Mouse (Mus musculus) retina, postnatal 1 day (tissue): ENCODE results near the gene Olfr134.
"Not testable (repeated sequence)": the region's sequence is repeated elsewhere in the genome, so short reads cannot be mapped to it uniquely, and the experiment has no call there.

ENCODE experiments used
- DNase-seq: peaks from one replicate; pipeline ENCODE4 v3.0.0-alpha.2; 2012

The Olfr134 gene

DNA sequence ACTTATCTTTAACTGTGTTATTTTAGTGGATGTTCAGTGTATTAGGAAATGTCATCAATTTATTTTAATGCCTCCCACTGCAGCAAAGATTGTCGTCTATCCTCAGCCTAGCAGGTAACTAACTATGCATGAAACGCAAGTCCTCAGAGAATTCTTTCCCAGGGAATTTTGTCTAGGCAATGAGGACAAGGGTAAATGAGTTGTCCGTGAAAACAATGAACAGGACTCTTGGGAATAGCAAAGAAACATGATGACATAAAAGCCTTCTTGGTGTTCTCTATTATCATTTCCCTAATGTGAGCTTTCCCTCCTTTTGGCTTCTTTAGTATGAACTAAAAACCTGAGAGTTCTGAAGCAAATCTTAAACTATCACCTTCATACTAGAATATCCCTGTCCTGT is at the start of gene Olfr134:
Gene Olfr134, plus strand, starts transcription at position 301 of the 400 bp plus-strand sequence.
- no peak for DNase-seq

DNA sequence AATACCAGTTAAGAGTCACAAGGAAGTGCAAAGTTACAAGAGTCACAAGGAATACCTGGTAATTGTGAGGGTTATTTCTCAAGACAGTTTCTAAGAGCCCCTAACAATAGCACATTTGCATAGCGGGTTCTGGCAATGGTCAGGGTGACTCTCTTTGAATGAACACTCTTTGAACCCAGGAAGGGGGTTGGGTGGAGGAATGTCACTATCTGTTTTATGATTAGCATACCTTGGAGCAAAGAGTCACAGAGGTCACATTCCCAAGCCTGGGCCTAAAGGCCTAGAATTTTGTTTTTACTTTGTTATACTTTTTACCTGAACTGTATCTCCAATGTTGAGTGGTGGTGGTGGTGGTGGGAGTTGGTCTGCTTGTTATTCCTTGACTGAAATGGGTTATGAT is 47.0 kb upstream of the Olfr134 start:
- not testable (repeated sequence) for DNase-seq

DNA sequence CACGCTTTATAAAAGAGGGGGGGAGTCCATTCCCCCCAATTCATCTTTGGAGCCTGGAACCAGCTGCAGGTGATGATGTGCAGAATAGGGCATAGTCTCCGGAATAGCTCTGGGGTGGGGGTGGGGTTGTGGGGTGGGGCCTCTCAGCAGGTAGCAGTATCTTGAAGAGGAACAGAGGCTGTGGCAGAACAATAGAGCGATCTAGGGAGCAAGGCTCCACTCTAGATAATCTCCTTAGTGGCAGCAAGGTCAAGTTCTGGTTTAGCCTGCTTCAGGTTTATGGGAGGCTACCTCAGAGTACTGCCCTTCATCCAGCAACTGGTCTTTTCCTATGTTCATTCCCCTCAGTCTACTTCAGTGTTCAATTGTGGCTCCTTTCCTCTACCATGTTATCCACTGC is 45.8 kb upstream of the Olfr134 start:
- not testable (repeated sequence) for DNase-seq

DNA sequence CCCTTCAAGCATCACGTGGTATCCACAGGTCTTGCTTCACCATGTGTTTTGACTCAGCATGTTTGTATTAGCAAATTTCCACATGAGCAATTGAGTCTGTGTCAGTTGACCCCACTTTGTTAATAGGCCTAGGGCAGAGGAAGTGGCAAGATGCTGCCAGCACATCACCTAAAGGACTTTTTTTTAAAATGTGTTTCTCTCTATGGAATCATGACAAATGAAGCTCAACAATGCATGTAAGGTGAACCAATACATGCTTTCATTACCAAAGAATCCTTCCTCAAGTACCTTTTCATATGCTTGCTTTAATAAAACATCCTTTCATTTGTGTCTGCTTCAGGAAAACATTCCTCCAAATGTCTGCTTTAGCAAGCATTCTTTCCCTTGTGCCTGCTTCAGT is 36.8 kb upstream of the Olfr134 start, which contains the start of gene Olfr132:
Gene Olfr132, minus strand, starts transcription at position 101 of the 400 bp plus-strand sequence.
- DNase-seq: no peak

DNA sequence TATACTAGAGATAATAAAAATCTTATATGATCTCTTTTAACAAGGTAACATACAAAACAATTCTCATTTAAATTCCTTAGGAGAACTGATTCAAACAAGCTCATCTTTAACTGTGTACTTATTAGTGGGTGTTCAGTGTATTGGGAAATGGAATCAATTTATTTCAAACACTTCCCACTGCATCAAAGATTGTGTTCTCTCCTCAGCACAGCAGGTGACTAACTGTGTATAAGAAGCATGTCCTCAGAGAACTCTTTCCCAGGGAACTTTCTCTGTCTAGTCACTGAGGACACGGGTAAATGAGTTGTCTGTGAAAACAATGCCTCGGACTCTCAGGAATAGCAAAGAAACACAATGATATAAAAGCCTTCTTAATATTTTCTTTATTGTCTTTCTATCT is 26.2 kb upstream of the Olfr134 start, which contains the start of gene Olfr133:
Gene Olfr133, plus strand, starts transcription at position 301 of the 400 bp plus-strand sequence.
- DNase-seq: no peak

DNA sequence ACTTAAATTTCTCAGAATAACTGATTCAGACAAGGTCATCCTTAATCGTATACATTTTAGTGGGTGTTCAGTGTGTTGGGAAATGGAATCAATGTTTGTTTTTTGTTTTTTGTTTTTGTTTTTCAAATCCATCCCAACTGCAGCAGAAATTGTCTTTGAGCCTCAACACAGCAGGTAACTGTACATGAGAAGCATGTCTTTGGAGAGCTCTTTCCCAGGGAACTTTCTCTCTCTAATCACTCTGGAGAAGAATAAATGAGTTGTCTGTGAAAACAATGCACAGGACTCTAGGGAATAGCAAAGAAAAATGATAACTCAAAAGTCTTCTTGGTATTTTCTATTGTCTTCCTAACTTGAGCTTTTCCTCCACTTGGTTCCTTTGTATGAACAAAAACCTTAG is 32.8 kb downstream of the Olfr134 start, which contains the start of gene Olfr135:
Gene Olfr135, plus strand, starts transcription at position 301 of the 400 bp plus-strand sequence.
- no peak for DNase-seq
